Mouse (Mus musculus) hindbrain, embryonic 13.5 days (tissue): Measurements from ENCODE around the gene Rab3b. TPM values are rescaled to one million over a fixed set of nuclear protein-coding genes. Genes with fewer than 3 reads are reported as not detected.

ENCODE experiments used
- ATAC-seq: fragments of 200-750 bp; cut with Nextera tagmentation; 2 replicates; pipeline ENCODE4 v1.8.0; 2017; ENCODE audit warnings: moderate TSS enrichment; ENCODE audit not compliant: low FRiP score
- H3K27ac ChIP-seq: fragments of 300-500 bp; sonication (generic); 2 replicates; pipeline ENCODE4 v1.5.1; 2015; ENCODE audit warnings: inconsistent platforms, mild to moderate bottlenecking, moderate library complexity
- H3K27me3 ChIP-seq: fragments of 300-500 bp; sonication (generic); 2 replicates; pipeline ENCODE4 v1.6.1; 2015; ENCODE audit warnings: mild to moderate bottlenecking, inconsistent platforms
- H3K36me3 ChIP-seq: fragments of 300-500 bp; sonication (generic); 2 replicates; pipeline ENCODE4 v1.6.1; 2015; ENCODE audit warnings: mild to moderate bottlenecking, inconsistent platforms
- H3K4me1 ChIP-seq: fragments of 300-500 bp; sonication (generic); replicated peaks from 2 replicates; pipeline ENCODE4 v1.6.1; 2015; ENCODE audit warnings: inconsistent platforms
- H3K4me2 ChIP-seq: fragments of 300-500 bp; sonication (generic); 2 replicates; pipeline ENCODE4 v1.6.1; 2015; ENCODE audit warnings: inconsistent platforms, mild to moderate bottlenecking, moderate library complexity
- H3K4me3 ChIP-seq: fragments of 300-500 bp; sonication (generic); 2 replicates; pipeline ENCODE4 v1.5.1; 2015; ENCODE audit warnings: mild to moderate bottlenecking, inconsistent platforms
- H3K9ac ChIP-seq: fragments of 300-500 bp; sonication (generic); 2 replicates; pipeline ENCODE4 v1.6.1; 2015; ENCODE audit warnings: mild to moderate bottlenecking, inconsistent platforms
- H3K9me3 ChIP-seq: fragments of 300-500 bp; sonication (generic); 2 replicates; pipeline ENCODE4 v1.6.1; 2016; ENCODE audit warnings: inconsistent platforms
- WGBS: fragments of 180-500 bp; shearing (Covaris S2); methylation state at CpG from one replicate; pipeline ENCODE4 v1.1.7; 2015; 5-methylcytosine and 5-hydroxymethylcytosine counted together
- polyA plus RNA-seq: library from polyadenylated mRNA; unstranded; fragments of >200 nt; fragmentation: Nextera tagmentation; extraction: Ambion mirVana; gene quantifications from 2 replicates; pipeline ENCODE4 v1.2.1, GENCODE M21; 2015

The Rab3b gene
- 104 and 108 TPM in 2 replicates for polyA plus RNA-seq

- peak; percentile 92 for ATAC-seq
- WGBS: under 1% methylated on average over 46 of the region's 46 CpGs
- peak within 1 kb of the TSS; percentile 81 for H3K27ac ChIP-seq
Observed at GRCm38 (mm10) chr4:108878963-108879822, at the start of gene Rab3b. TSS of gene Rab3b (plus strand) at chr4:108879063.

GRCm38 (mm10) chr4:108830698-108831097, 48.2 kb upstream of the Rab3b start:
- 86% methylated on average over 1 of the region's 1 CpGs for WGBS
- Histone ChIP-seq H3K9ac (0 out of 2 replicates have a peak overlapping the region, but pooled peaks have one; percentile 35), H3K4me1 (peaks cover 30% of the 10 kb centered on the region), H3K9me3 (no peaks in the 10 kb centered on the region), H3K27ac (no peak overlapping the region), H3K4me3 (no peak overlapping the region), H3K27me3 (no peaks in the 10 kb centered on the region), H3K36me3 (peaks cover 35% of the 10 kb centered on the region), H3K4me2 (peak overlapping the region; percentile 71)
- no peak for ATAC-seq

More at GRCm38 (mm10) chr4:108878963-108879822, at the start of gene Rab3b:
- no peaks in the 10 kb centered on the region for H3K9me3 ChIP-seq
- peak within 1 kb of the TSS; percentile 83 for H3K4me2 ChIP-seq
- no peaks in the 10 kb centered on the region for H3K27me3 ChIP-seq
- H3K4me3 ChIP-seq: peak within 1 kb of the TSS; percentile 70
- peaks cover 15% of the 10 kb centered on the region for H3K4me1 ChIP-seq
- H3K36me3 ChIP-seq: no peaks in the 10 kb centered on the region
- H3K9ac ChIP-seq: peak within 1 kb of the TSS; percentile 81

GRCm38 (mm10) chr4:108832916-108833827, 45.7 kb upstream of the Rab3b start, which contains the start of gene Btf3l4:
TSS of gene Btf3l4 (minus strand) at chr4:108833614.
- Histone ChIP-seq H3K4me3 (peak within 1 kb of the TSS; percentile 81), H3K27me3 (no peaks in the 10 kb centered on the region), H3K9me3 (no peaks in the 10 kb centered on the region), H3K36me3 (peaks cover 14% of the 10 kb centered on the region), H3K27ac (peak within 1 kb of the TSS; percentile 100), H3K4me1 (peaks cover 49% of the 10 kb centered on the region), H3K4me2 (peak within 1 kb of the TSS; percentile 88), H3K9ac (peak within 1 kb of the TSS; percentile 99)
- WGBS: under 1% methylated on average over 58 of the region's 73 CpGs
- peak; percentile 95 for ATAC-seq

GRCm38 (mm10) chr4:108833828-108834114, 45.1 kb upstream of the Rab3b start:
- peak overlapping the region; percentile 88 for H3K4me2 ChIP-seq
- H3K9me3 ChIP-seq: no peaks in the 10 kb centered on the region
- peaks cover 8% of the 10 kb centered on the region for H3K36me3 ChIP-seq
- WGBS: 0% methylated on average over 6 of the region's 6 CpGs
- no peak for ATAC-seq
- H3K27ac ChIP-seq: peak overlapping the region; percentile 100
- H3K27me3 ChIP-seq: no peaks in the 10 kb centered on the region
- peak overlapping the region; percentile 99 for H3K9ac ChIP-seq
- H3K4me3 ChIP-seq: peak overlapping the region; percentile 81
- H3K4me1 ChIP-seq: peaks cover 52% of the 10 kb centered on the region

GRCm38 (mm10) chr4:108834115-108834970, 44.5 kb upstream of the Rab3b start, which contains the start of gene Txndc12:
TSS of gene Txndc12 (plus strand) at chr4:108834601.
- peak within 1 kb of the TSS; percentile 81 for H3K4me3 ChIP-seq
- WGBS: under 1% methylated on average over 34 of the region's 34 CpGs
- peak within 1 kb of the TSS; percentile 99 for H3K9ac ChIP-seq
- no peaks in the 10 kb centered on the region for H3K27me3 ChIP-seq
- H3K27ac ChIP-seq: peak within 1 kb of the TSS; percentile 100
- peaks cover 5% of the 10 kb centered on the region; the same call in 1 of the 2 replicates for H3K36me3 ChIP-seq
- peak within 1 kb of the TSS; percentile 88 for H3K4me2 ChIP-seq
- peaks cover 52% of the 10 kb centered on the region for H3K4me1 ChIP-seq
- H3K9me3 ChIP-seq: no peaks in the 10 kb centered on the region
- peak; percentile 84 for ATAC-seq

GRCm38 (mm10) chr4:108834971-108835311, 43.9 kb upstream of the Rab3b start:
- Histone ChIP-seq H3K4me3 (peak overlapping the region; percentile 81), H3K4me1 (peaks cover 51% of the 10 kb centered on the region), H3K4me2 (peak overlapping the region; percentile 88), H3K9me3 (no peaks in the 10 kb centered on the region), H3K9ac (peak overlapping the region; percentile 80), H3K36me3 (peaks cover 3% of the 10 kb centered on the region; the same call in 1 of the 2 replicates), H3K27me3 (no peaks in the 10 kb centered on the region), H3K27ac (peak overlapping the region; percentile 100)
- WGBS: under 1% methylated on average over 15 of the region's 15 CpGs
- no peak for ATAC-seq

- Histone ChIP-seq H3K4me1 (peaks cover 46% of the 10 kb centered on the region), H3K9me3 (no peaks in the 10 kb centered on the region), H3K4me2 (peak overlapping the region; percentile 88), H3K27ac (peak overlapping the region; percentile 100; the same call in 1 of the 2 replicates), H3K27me3 (no peaks in the 10 kb centered on the region), H3K9ac (peak overlapping the region; percentile 80), H3K4me3 (peak overlapping the region; percentile 81), H3K36me3 (0 out of 2 replicates have a peak, but pooled peaks cover 3% of the 10 kb centered on the region)
- 64% methylated on average over 3 of the region's 3 CpGs for WGBS
- no peak for ATAC-seq
Observed at GRCm38 (mm10) chr4:108835496-108835895, 43.4 kb upstream of the Rab3b start.

- no peak overlapping the region for H3K4me3 ChIP-seq
- H3K27me3 ChIP-seq: no peaks in the 10 kb centered on the region
- no peak overlapping the region for H3K27ac ChIP-seq
- no peak overlapping the region for H3K4me2 ChIP-seq
- H3K36me3 ChIP-seq: peaks cover 3% of the 10 kb centered on the region; the same call in 1 of the 2 replicates
- 0 out of 2 replicates have a peak overlapping the region, but pooled peaks have one; percentile 3 for H3K9ac ChIP-seq
- peaks cover 29% of the 10 kb centered on the region for H3K4me1 ChIP-seq
- no peak for ATAC-seq
- 86% methylated on average over 4 of the region's 4 CpGs for WGBS
- H3K9me3 ChIP-seq: no peaks in the 10 kb centered on the region
Observed at GRCm38 (mm10) chr4:108838031-108838430, 40.8 kb upstream of the Rab3b start.

GRCm38 (mm10) chr4:108841920-108842578, 36.8 kb upstream of the Rab3b start:
- Histone ChIP-seq H3K36me3 (peaks cover 3% of the 10 kb centered on the region; the same call in 1 of the 2 replicates), H3K27ac (no peak overlapping the region), H3K4me2 (no peak overlapping the region), H3K9ac (no peak overlapping the region), H3K9me3 (no peaks in the 10 kb centered on the region), H3K27me3 (no peaks in the 10 kb centered on the region), H3K4me3 (no peak overlapping the region), H3K4me1 (peaks cover 15% of the 10 kb centered on the region)
- ATAC-seq: no peak
- WGBS: 89% methylated on average over 7 of the region's 7 CpGs

- Histone ChIP-seq H3K4me2 (no peak overlapping the region), H3K4me3 (no peak overlapping the region), H3K27me3 (no peaks in the 10 kb centered on the region), H3K9me3 (no peaks in the 10 kb centered on the region), H3K36me3 (peaks cover 3% of the 10 kb centered on the region; the same call in 1 of the 2 replicates), H3K4me1 (peaks cover 12% of the 10 kb centered on the region), H3K27ac (no peak overlapping the region; the same call in 1 of the 2 replicates), H3K9ac (no peak overlapping the region)
- ATAC-seq: no peak
Observed at GRCm38 (mm10) chr4:108843336-108843735, 35.5 kb upstream of the Rab3b start.
